Mouse (Mus musculus): ENCODE measurements around the gene Zfp455. TPM values are rescaled to one million over a fixed set of nuclear protein-coding genes. Genes with fewer than 3 reads are reported as not detected.
"Not testable (repeated sequence)": the region's sequence is repeated elsewhere in the genome, so short reads cannot be mapped to it uniquely, and the experiment has no call there.

Zfp455 gene
- 1 to 10 TPM; 4.0 to 4.8 TPM for total RNA-seq (2021)

DNA sequence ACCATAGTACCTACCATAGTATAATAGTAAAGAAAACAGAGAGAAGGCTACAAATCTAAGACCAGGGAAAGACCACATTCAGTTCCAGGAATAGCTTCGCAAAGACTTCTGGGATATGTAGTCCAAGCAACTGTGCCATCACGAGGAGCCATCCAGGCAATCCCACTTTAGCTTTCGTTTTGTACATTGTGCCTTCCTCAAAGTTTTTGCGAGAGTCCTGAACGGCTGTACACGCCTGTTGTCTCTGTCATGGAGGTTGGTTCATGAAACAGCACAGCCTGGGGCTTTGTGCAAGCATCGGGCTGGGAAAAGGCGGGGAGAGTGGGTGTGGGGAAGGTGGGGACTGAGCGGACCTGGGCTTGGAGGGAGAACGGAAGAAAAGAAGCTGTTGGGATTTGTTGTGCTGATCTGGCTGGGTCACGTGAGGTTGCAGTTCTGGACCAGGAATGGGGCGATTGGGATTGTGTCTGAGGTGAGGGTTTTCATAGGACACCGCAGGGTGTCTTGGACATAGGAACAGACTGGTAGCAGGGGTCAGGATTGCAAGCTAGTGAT is at the start of gene Zfp455:
TSS of gene Zfp455 (plus strand) at position 167 of the 555 bp plus-strand sequence.
- DNase-seq = peak; percentile 41
- intact Hi-C loops (cut with DNase I) = no loop called here

DNA sequence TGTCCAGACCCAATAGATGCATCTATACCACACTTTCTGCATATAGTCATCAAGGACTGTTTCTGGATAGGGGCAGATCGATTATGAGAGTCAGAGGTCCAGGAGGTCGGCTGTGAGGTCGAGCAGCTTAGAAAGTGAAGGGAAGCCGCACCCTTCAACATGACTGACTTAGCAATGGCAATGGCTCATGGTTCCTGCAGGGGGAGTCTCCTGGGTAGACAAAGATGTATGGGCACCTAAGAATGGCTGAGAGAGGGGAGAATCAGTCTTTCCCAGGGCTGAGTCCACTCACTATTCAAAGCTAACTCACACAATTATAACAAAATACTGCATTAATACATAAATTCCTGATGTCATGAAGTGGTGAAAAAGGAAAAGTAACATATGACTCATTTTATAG is 28.2 kb upstream of the Zfp455 start:
- DNase-seq; intact Hi-C loops (cut with DNase I): not testable (repeated sequence)

DNA sequence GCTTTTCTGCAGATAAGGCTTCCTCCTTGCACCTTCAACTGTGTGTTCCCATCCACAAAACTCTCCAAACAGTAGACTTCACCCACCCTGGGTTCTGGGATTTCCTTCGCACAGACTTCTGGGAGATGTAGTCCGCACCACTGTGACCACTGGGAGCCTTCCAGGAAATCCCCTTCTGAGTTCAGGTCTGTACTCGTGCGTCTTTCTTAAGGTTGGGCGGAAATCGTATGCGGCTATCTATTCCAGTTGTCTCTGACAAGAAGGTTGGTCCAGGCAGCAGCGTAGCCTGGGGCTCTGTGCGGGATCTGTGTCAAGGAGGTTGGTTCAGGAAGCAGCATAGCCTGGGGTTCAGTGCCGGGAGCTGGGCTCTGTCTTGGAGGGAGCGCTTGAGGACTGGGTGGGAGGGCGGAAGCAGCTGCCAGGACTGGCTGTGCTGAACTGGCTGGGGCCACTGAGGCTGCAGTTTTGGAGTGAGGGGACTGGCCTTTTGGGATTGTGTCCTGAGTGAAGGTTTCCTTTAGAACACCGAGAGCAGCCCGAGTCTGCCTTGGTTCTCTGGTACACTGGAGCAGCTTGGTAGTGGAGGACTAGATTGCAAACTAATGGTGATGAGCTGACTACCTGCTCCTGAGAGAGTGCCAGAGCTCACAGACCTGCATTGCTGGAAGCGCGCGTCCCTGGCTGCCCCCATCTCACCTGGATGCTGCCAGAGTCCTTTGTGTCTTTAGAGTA is 21.1 kb upstream of the Zfp455 start, which contains the start of gene Rsl1:
TSS of gene Rsl1 (plus strand) at position 192 of the 732 bp plus-strand sequence.
- intact Hi-C loops (cut with DNase I) = not testable (repeated sequence)
- DNase-seq = peak; percentile 60

DNA sequence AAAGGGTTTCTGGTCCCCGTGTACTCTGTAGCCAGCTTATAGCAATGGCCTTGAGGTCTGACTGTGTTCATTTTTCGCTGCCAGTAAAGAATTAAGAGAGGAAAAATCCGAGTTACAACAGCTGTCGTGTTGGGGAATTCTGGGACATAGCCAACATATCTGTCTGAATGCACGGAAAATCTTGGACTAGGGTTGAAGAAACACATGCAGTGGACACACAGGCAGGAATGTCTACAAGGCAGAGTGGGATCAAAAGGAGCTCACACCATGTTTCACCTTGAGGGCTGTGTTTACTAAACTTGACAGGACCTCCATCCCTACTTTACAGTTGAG is 20.6 kb upstream of the Zfp455 start:
- no peak for DNase-seq
- intact Hi-C loops (cut with DNase I) = no loop called here

DNA sequence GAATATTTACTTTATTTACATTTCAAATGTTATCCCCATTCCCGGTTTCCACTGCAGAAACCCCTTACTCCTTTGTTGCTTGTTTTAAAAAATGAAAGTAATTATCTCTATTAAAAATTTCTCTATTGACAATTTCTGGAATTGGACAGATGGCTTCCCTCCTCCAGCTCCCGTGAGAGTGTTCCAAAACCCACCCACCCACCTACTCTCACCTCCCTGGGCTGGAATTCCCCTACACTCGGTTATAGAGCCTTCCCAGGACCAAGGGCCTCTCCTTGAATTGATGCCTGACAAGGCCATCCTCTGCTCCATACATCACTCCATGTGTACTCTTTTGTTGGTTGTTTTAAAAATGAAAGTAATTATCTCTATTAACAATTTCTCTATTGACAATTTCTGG is 7.3 kb downstream of the Zfp455 start:
- intact Hi-C loops (cut with DNase I) = no loop called here

DNA sequence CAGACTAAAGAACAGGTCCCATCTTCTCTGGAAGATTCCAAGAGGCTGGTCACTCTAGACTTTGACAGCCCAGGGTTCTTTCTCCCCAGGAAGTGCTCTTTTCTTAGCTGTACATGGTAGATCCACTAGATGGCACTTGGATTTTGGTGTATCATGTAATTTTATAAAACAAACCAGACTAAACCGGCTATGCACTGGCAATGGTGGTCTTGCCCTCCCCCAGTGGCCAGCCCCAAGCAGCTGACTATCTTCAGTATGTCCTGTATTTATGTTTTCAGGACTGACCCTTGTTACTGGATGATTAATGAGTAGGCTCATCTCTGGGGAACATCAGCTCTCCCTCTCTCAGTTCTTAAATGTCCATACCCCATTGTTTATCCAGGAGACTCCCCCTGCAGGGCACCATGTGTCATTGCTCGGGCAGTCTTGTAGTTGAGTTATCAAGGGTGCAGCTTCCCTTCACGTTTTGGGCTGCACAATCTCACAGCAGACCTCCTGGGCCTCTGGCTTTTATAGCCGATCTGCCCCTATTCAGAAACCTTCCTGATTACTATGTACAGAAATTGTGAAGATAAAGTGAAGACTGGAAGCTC is 19.8 kb downstream of the Zfp455 start:
- intact Hi-C loops (cut with DNase I) = no loop called here
- no peak for DNase-seq

More for the DNA sequence above, 7.3 kb downstream of the Zfp455 start:
- no peak for DNase-seq

Other genes starting within 250 kb of the Zfp455 start
- 1 to 10 TPM; 6.7 to 7.4 TPM for gene Zfp712, start 133.3 kb upstream of the Zfp455 start, total RNA-seq (2021)
- gene Zfp708, start 96.5 kb upstream of the Zfp455 start, total RNA-seq (2021) = 1 to 10 TPM; 6.2 to 7.2 TPM
- 1 to 10 TPM; 1.2 to 2.4 TPM for gene Gm28557, start 85.9 kb upstream of the Zfp455 start, total RNA-seq (2021)
- gene Rslcan18, start 78.2 kb upstream of the Zfp455 start, total RNA-seq (2021) = not detected
- gene Zfp759, start 72.8 kb upstream of the Zfp455 start, total RNA-seq (2021) = 10 to 100 TPM; 10.8 to 11.3 TPM
- 1 to 10 TPM; 5.3 to 5.6 TPM for gene Rsl1, start 21.3 kb upstream of the Zfp455 start, total RNA-seq (2021)
- 10 to 100 TPM; 23.9 to 25.0 TPM for gene Zfp458, start 84.0 kb downstream of the Zfp455 start, total RNA-seq (2021)
- 1 to 10 TPM; 3.3 to 3.8 TPM for gene Zfp457, start 112.0 kb downstream of the Zfp455 start, total RNA-seq (2021)
- gene Zfp595, start 138.1 kb downstream of the Zfp455 start, total RNA-seq (2021) = 1 to 10 TPM; 2.9 to 3.3 TPM
- gene Gm28044, start 166.0 kb downstream of the Zfp455 start, total RNA-seq (2021) = not detected
- gene Zfp953, start 166.1 kb downstream of the Zfp455 start, total RNA-seq (2021) = 1 to 10 TPM in 1 of 2 experiments, under 1 TPM in 1; 0.58 to 1.1 TPM
- not detected for gene Gm28041, start 181.2 kb downstream of the Zfp455 start, total RNA-seq (2021)
- gene Zfp456, start 181.3 kb downstream of the Zfp455 start, total RNA-seq (2021) = under 1 TPM; 0.60 to 0.82 TPM
- 1 to 10 TPM; 3.1 to 3.2 TPM for gene Zfp429, start 205.3 kb downstream of the Zfp455 start, total RNA-seq (2021)
- 1 to 10 TPM; 1.7 to 2.8 TPM for gene Zfp459, start 226.9 kb downstream of the Zfp455 start, total RNA-seq (2021)